Comparison of ENCODE assay signal across 9 mouse cellular contexts in the genomic region with DNA sequence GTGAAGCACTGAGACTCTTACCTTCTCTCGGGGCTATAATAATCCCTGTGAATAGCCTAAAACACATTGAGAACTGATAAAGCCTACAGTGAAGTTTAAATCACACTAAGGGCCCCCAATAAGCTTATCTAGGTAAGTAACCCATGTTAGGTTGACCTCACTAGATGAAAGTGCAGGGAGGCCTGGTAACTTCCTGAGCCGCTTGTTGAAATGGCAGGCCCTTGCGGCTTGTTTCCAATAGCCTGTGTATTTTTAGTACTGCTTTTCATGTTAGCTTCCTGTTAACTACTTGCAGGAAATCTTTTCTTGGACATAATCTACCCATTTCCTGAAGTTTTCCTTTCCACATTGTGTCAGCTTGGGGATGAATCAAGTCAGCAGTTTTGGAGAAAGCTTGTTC.
A peak's percentile ranks its signal among the peaks of the same experiment; 100 is the strongest.
DNase-seq lines count a peak whose midpoint lies in the region.
"Had no signal": no experiment of that assay in that cellular context is flagged by ENCODE, and none has a peak within 500 bp of the region (broad histone marks: within the 10 kb centered on the region; RNA-seq: fewer than 3 reads in every experiment).

No protein-coding gene starts in this region.

- peaks cover 64% of the 10 kb centered on the region for H3K79me2 ChIP-seq in macrophage (ENCODE audit: inconsistent target)

- H3K4me3 ChIP-seq in macrophage (ENCODE audit: inconsistent target) = no peak overlapping the region
- H3K4me3 ChIP-seq: embryonic facial prominence, embryonic 12.5 days had no signal

- DNase-seq in gastrocnemius, adult 18-20 months (ENCODE audit: low spot score) = peak; percentile 13
- DNase-seq in gastrocnemius, postnatal 10 days = no peak
- peak; percentile 68 to 82 for DNase-seq in heart, adult 18-20 months
- peak; percentile 33 for DNase-seq in kidney, postnatal 10 days
- no peak for DNase-seq in layer of hippocampus, postnatal 36 days
- DNase-seq in cerebellum, adult 8-10 months = no peak
- DNase-seq in testis, postnatal 14 days (ENCODE audit: low spot score) = no peak

- WGBS in macrophage (ENCODE audit: missing documents) = 3% methylated on average over 3 of the region's 3 CpGs

- peak overlapping the region; percentile 92 for H3K27ac ChIP-seq in macrophage
- H3K27ac ChIP-seq: embryonic facial prominence, embryonic 12.5 days had no signal

- no peaks in the 10 kb centered on the region for H3K36me3 ChIP-seq in macrophage (ENCODE audit: inconsistent target)
- H3K36me3 ChIP-seq: embryonic facial prominence, embryonic 12.5 days had no signal

Comparison
In these comparisons a context has a peak if more than half of its experiments do, and no peak if none do; other contexts are left out.
1. DNase-seq: peak in gastrocnemius, adult 18-20 months (single experiment), heart, adult 18-20 months (2 of 2) and kidney, postnatal 10 days (single experiment); none in gastrocnemius, postnatal 10 days (single experiment), layer of hippocampus, postnatal 36 days (0 of 2), cerebellum, adult 8-10 months (single experiment) and testis, postnatal 14 days (single experiment).